Mouse (Mus musculus): ENCODE data around the gene Grin2d. TPM values are rescaled to one million over a fixed set of nuclear protein-coding genes. Genes with fewer than 3 reads are reported as not detected.

Gene Grin2d
- total RNA-seq, 2 experiments from 2014 or later = not detected

GRCm38 (mm10) chr7:45787642-45788041 lies 90.5 kb downstream of the Grin2d start:
- ATAC-seq (replicated peaks; ENCODE audit: low FRiP score, poor library complexity, severe bottlenecking) = no peak

- ATAC-seq (replicated peaks; ENCODE audit: low FRiP score, poor library complexity, severe bottlenecking) = no peak
Observed at GRCm38 (mm10) chr7:45786661-45787413, 91.3 kb downstream of the Grin2d start.

GRCm38 (mm10) chr7:45786136-45786578 lies 92.0 kb downstream of the Grin2d start:
- no peak for ATAC-seq (replicated peaks; ENCODE audit: low FRiP score, poor library complexity, severe bottlenecking)

DNA sequence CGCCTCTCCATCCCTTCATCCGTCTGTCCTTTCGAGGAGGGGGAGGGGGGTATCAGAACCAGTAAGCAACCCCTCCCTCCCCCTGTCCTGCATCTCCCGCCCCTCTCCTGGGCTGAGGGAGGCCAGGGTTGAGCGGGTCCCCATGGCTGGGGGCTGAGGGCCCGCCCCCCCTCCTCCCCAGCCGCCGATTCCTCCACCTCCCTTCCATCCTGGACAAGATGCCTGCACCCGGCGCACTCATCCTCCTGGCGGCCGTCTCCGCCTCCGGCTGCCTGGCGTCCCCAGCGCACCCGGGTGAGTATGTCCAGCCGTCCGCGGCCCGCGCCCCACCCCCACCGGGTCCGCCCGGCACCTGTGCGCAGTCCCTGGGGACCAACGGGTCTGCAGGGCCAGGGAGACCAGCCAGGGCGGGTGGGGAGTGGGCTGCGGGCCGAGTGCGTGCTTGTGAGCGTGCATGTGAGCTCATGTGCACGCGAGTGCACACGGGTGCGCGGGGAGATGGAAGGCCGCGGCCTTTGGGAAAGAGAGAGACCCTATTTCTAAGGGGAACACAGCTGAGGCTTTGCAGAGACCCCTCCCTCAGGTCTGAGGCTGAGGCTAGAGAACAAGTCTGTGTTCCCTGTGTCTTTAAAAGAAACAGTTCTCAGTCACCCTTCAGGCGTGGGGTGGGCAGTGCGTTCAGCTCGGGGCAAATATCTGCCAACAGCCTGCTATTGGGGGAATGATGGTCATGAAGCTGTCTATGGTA lies 92.6 kb downstream of the Grin2d start:
- no peak for ATAC-seq (replicated peaks; ENCODE audit: low FRiP score, poor library complexity, severe bottlenecking)

DNA sequence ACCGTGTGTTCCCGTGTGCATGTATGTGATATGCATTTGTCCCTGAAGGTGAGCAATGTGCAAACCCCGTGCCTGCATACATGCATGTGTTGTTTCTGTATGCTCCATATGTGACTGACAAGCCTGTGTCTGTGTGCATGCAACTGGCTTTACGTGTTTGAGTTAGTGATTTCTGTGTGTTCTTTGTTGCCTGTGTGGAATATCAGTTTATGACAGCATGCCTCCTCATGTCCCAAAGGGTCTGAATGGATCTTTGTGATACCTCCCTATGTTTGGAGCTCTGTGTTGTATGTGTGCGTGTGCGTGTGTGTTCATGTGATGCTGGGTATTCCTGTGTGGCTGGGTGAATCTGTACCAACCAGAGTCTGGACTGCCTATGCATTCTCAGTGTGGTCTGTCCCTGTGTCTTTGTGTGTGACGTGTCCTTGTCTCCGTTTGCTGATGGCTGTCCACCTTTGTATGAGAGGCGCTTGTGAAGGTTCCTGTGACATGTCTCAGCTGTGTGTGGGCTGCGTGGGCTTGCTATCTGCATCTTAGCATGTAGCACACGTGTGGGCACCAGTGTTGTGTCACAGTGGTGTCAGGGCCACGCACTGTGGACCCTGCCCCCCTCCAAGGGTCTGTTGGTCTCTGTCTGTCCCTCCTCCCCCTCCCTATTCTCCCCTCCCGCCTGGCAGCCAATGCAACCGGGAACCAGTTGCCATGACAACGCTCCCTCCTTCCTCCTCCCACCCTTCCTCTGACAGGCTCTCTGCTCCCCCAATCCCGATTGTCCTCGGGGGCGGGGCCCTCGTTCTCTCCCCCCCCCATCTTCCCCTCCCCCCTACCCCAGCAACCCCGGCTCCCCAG lies 93.4 kb downstream of the Grin2d start, which contains the start of gene Sult2b1:
Sult2b1 (minus strand) TSS at position 146 of the 849 bp plus-strand sequence.
- no peak for ATAC-seq (replicated peaks; ENCODE audit: low FRiP score, poor library complexity, severe bottlenecking)

DNA sequence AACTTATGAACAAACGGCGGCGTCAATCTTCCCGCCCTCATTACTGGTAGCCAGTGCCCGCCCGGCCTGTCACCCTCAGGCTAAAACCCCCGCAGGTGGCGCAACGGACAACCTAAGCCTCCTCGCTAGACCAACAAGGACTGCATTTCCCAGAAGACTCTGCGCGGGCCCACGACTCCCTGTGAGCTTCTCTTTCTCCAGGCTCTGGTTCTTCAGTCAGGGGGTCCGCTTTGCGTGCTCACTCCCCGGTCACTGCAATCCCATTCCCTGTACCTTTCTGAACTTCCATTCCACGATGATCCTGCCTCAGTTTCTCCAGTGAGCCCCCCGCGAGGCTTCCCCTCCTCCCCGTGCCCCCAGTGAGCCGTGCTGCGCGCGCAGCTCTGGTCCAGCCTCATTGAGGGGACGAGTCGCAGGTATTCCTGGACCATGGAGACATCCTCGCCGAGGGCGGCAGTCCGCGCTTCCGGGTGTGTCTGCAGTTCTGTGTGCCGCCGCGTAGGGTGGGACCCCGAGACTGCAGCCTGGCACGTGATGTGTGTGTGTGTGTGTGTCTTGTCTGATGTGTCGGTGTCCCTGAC lies 94.6 kb downstream of the Grin2d start, which contains the start of gene Lmtk3:
Lmtk3 (plus strand) TSS at position 228 of the 581 bp plus-strand sequence.
- no peak for ATAC-seq (replicated peaks; ENCODE audit: low FRiP score, poor library complexity, severe bottlenecking)

DNA sequence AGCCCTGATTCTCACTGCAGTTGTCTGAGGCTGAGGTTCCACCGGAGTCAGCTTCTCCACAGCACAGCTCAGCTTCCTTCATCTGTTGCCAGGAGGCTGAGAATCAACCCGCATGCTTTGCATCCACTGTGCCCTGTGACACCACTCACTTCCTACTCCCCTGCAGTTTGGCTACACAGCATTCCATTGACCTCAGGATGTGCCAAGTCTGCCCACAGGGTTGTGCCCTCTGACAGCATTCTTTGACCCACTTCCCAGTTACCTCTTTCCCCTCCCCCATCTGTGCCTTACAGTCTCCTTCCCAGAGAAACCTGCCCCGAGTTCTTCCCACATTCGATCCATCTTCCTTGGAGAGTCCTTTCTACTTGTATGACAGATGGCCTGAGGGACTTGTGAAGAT lies 95.9 kb downstream of the Grin2d start:
- ATAC-seq (replicated peaks; ENCODE audit: low FRiP score, poor library complexity, severe bottlenecking) = no peak

Other genes starting within 250 kb of the Grin2d start
- not detected in 2 replicates for gene Mamstr, start 238.4 kb downstream of the Grin2d start, total RNA-seq (2015; ENCODE audit: low replicate concordance)
- not detected in 2 replicates for gene Mamstr, start 238.4 kb downstream of the Grin2d start, total RNA-seq (2017; ENCODE audit: low replicate concordance)
- not detected in 2 replicates for gene Fut2, start 212.0 kb downstream of the Grin2d start, total RNA-seq (2015; ENCODE audit: low replicate concordance)
- not detected in 2 replicates for gene Fut2, start 212.0 kb downstream of the Grin2d start, total RNA-seq (2017; ENCODE audit: low replicate concordance)
- not detected in 2 replicates for gene Ntn5, start 194.4 kb downstream of the Grin2d start, total RNA-seq (2015; ENCODE audit: low replicate concordance)
- not detected in 2 replicates for gene Ntn5, start 194.4 kb downstream of the Grin2d start, total RNA-seq (2017; ENCODE audit: low replicate concordance)
- gene Sec1, start 184.0 kb downstream of the Grin2d start, total RNA-seq (2015; ENCODE audit: low replicate concordance) = not detected in 2 replicates
- not detected in 2 replicates for gene Sec1, start 184.0 kb downstream of the Grin2d start, total RNA-seq (2017; ENCODE audit: low replicate concordance)
- not detected in 2 replicates for gene Car11, start 178.5 kb downstream of the Grin2d start, total RNA-seq (2015; ENCODE audit: low replicate concordance)
- gene Car11, start 178.5 kb downstream of the Grin2d start, total RNA-seq (2017; ENCODE audit: low replicate concordance) = not detected in 2 replicates
- 1.5 and 1.9 TPM in 2 replicates for gene Dbp, start 173.3 kb downstream of the Grin2d start, total RNA-seq (2015; ENCODE audit: low replicate concordance)
- gene Dbp, start 173.3 kb downstream of the Grin2d start, total RNA-seq (2017; ENCODE audit: low replicate concordance) = 0.77 and 2.2 TPM in 2 replicates
- gene Rpl18, start 162.9 kb downstream of the Grin2d start, total RNA-seq (2015; ENCODE audit: low replicate concordance) = 423 and 424 TPM in 2 replicates
- gene Rpl18, start 162.9 kb downstream of the Grin2d start, total RNA-seq (2017; ENCODE audit: low replicate concordance) = 286 and 289 TPM in 2 replicates
- 4.6 and 7.9 TPM in 2 replicates for gene Sphk2, start 160.4 kb downstream of the Grin2d start, total RNA-seq (2015; ENCODE audit: low replicate concordance)
- 2.1 and 2.6 TPM in 2 replicates for gene Sphk2, start 160.4 kb downstream of the Grin2d start, total RNA-seq (2017; ENCODE audit: low replicate concordance)
- not detected in 2 replicates for gene Fam83e, start 157.2 kb downstream of the Grin2d start, total RNA-seq (2015; ENCODE audit: low replicate concordance)
- gene Fam83e, start 157.2 kb downstream of the Grin2d start, total RNA-seq (2017; ENCODE audit: low replicate concordance) = not detected in 2 replicates
- not detected in 2 replicates for gene Spaca4, start 152.6 kb downstream of the Grin2d start, total RNA-seq (2015; ENCODE audit: low replicate concordance)
- not detected in 2 replicates for gene Spaca4, start 152.6 kb downstream of the Grin2d start, total RNA-seq (2017; ENCODE audit: low replicate concordance)
- not detected in 2 replicates for gene Lmtk3, start 94.6 kb downstream of the Grin2d start, total RNA-seq (2015; ENCODE audit: low replicate concordance)
- gene Lmtk3, start 94.6 kb downstream of the Grin2d start, total RNA-seq (2017; ENCODE audit: low replicate concordance) = not detected in 2 replicates
- gene Sult2b1, start 93.7 kb downstream of the Grin2d start, total RNA-seq (2015; ENCODE audit: low replicate concordance) = not detected in 2 replicates
- gene Sult2b1, start 93.7 kb downstream of the Grin2d start, total RNA-seq (2017; ENCODE audit: low replicate concordance) = not detected in 2 replicates
- gene Cyth2, start 63.8 kb downstream of the Grin2d start, total RNA-seq (2015; ENCODE audit: low replicate concordance) = 10.6 and 10.7 TPM in 2 replicates
- 11.6 and 14.5 TPM in 2 replicates for gene Cyth2, start 63.8 kb downstream of the Grin2d start, total RNA-seq (2017; ENCODE audit: low replicate concordance)
- 0.38 TPM in 1 of 2 replicates, not detected in the other for gene Kcnj14, start 53.6 kb downstream of the Grin2d start, total RNA-seq (2015; ENCODE audit: low replicate concordance)
- 0.09 TPM in 1 of 2 replicates, not detected in the other for gene Kcnj14, start 53.6 kb downstream of the Grin2d start, total RNA-seq (2017; ENCODE audit: low replicate concordance)
- 1.5 and 2.3 TPM in 2 replicates for gene Grwd1, start 47.4 kb downstream of the Grin2d start, total RNA-seq (2015; ENCODE audit: low replicate concordance)
- gene Grwd1, start 47.4 kb downstream of the Grin2d start, total RNA-seq (2017; ENCODE audit: low replicate concordance) = 0.43 and 3.1 TPM in 2 replicates
- 31.3 and 67.2 TPM in 2 replicates for gene Kdelr1, start 5.6 kb downstream of the Grin2d start, total RNA-seq (2015; ENCODE audit: low replicate concordance)
- 18.0 and 20.1 TPM in 2 replicates for gene Kdelr1, start 5.6 kb downstream of the Grin2d start, total RNA-seq (2017; ENCODE audit: low replicate concordance)
- 4.0 TPM in 1 of 2 replicates, not detected in the other for gene Syngr4, start 18.3 kb upstream of the Grin2d start, total RNA-seq (2015; ENCODE audit: low replicate concordance)
- gene Syngr4, start 18.3 kb upstream of the Grin2d start, total RNA-seq (2017; ENCODE audit: low replicate concordance) = not detected in 2 replicates
- gene Tmem143, start 18.6 kb upstream of the Grin2d start, total RNA-seq (2015; ENCODE audit: low replicate concordance) = 1.3 TPM in 1 of 2 replicates, not detected in the other
- 0.26 and 3.8 TPM in 2 replicates for gene Tmem143, start 18.6 kb upstream of the Grin2d start, total RNA-seq (2017; ENCODE audit: low replicate concordance)
- gene Emp3, start 43.0 kb upstream of the Grin2d start, total RNA-seq (2015; ENCODE audit: low replicate concordance) = 56.4 and 143 TPM in 2 replicates
- 48.2 and 77.1 TPM in 2 replicates for gene Emp3, start 43.0 kb upstream of the Grin2d start, total RNA-seq (2017; ENCODE audit: low replicate concordance)
- 2.5 TPM in 1 of 2 replicates, not detected in the other for gene Ccdc114, start 45.7 kb upstream of the Grin2d start, total RNA-seq (2015; ENCODE audit: low replicate concordance)
- gene Ccdc114, start 45.7 kb upstream of the Grin2d start, total RNA-seq (2017; ENCODE audit: low replicate concordance) = 0.51 and 2.0 TPM in 2 replicates
- not detected in 2 replicates for gene Abcc6, start 151.9 kb upstream of the Grin2d start, total RNA-seq (2015; ENCODE audit: low replicate concordance)
- not detected in 2 replicates for gene Abcc6, start 151.9 kb upstream of the Grin2d start, total RNA-seq (2017; ENCODE audit: low replicate concordance)
- gene Nomo1, start 155.3 kb upstream of the Grin2d start, total RNA-seq (2015; ENCODE audit: low replicate concordance) = 5.4 and 9.2 TPM in 2 replicates
- 6.1 and 8.5 TPM in 2 replicates for gene Nomo1, start 155.3 kb upstream of the Grin2d start, total RNA-seq (2017; ENCODE audit: low replicate concordance)
- not detected in 2 replicates for gene Kcnj11, start 222.4 kb upstream of the Grin2d start, total RNA-seq (2015; ENCODE audit: low replicate concordance)
- not detected in 2 replicates for gene Kcnj11, start 222.4 kb upstream of the Grin2d start, total RNA-seq (2017; ENCODE audit: low replicate concordance)